Mouse (Mus musculus): Measurements from ENCODE around the gene Cep295. TPM values are rescaled to one million over a fixed set of nuclear protein-coding genes. Genes with fewer than 3 reads are reported as not detected.

Cep295 gene
- polyA plus RNA-seq, 1 experiment from 2014 or later: 14.1 TPM

DNA sequence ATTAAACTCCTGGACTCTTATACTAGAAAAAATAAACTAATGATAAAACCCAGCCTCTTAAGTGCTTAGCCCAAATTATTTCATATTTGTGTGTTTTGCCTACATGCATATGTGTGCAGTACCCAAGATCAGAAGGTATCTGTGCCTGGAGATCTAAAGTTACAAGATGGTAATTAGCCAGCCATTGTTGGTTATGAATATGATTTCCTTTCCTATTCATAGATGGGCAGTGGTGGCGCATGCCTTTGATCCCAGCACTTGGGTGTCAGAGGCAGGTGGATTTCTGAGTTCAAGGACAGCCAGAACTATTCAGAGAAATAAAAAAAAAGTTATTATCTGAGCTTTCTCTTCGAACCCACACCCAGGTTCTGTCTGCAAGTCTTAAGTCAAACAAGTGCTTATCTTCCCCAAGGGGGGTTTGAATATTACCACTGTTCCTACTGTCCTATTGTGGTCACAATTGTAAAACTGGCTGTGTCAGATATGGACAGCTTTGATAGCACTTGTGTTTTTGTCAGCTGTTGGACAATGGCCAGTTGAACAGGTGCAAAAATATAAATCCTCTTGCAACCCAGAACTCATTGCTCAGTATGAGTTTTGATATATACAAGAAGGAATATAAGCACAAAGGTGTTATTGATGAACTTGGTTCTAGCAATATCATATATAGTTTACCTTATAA lies 45.4 kb downstream of the Cep295 start:
- Histone ChIP-seq H3K27me3 (replicated peaks; ENCODE audit: control insufficient read depth, insufficient read depth, low read length) (no peaks in the 10 kb centered on the region), H3K9ac (ENCODE audit: low read depth, low read length) (no peak overlapping the region), H3K4me1 (ENCODE audit: control insufficient read depth, insufficient read depth, low read length) (peaks cover 15% of the 10 kb centered on the region), H3K4me3 (ENCODE audit: low read depth, low read length) (no peak overlapping the region), H3K4me2 (ENCODE audit: low read depth, low read length) (no peak overlapping the region), H3K9me3 (ENCODE audit: control insufficient read depth, low read length) (no peaks in the 10 kb centered on the region), H3K27ac (replicated peaks; ENCODE audit: low read depth, low read length) (no peak overlapping the region), H3K36me3 (ENCODE audit: control insufficient read depth, insufficient read depth, low read length) (peaks cover 87% of the 10 kb centered on the region)
- ATAC-seq (ENCODE audit: low read depth) (no peak), DNase-seq (ENCODE audit: low spot score) (peak; percentile 7)
- 95% methylated on average over 2 of the region's 2 CpGs for WGBS

DNA sequence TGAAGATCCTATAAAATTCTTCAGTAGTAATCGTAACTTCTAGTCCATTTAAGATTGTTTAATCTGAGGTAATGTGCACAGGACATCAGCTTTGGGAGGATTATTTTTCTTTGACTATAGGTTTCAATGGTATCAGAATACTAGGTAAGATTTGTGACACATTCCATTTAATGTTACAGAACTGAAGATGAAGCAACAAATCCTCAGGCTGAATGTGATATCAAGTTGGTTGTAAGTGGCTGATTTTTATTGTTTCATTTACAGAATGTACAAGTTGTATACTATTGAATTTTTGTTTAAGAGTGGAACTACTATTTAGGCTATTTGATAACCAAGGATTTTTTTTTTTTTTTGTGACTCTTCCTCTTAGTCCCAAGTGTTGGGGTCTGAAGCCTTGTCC lies 47.4 kb downstream of the Cep295 start:
- Histone ChIP-seq H3K4me2 (ENCODE audit: low read depth, low read length) (no peak overlapping the region), H3K9me3 (ENCODE audit: control insufficient read depth, low read length) (no peaks in the 10 kb centered on the region), H3K27ac (replicated peaks; ENCODE audit: low read depth, low read length) (no peak overlapping the region), H3K4me3 (ENCODE audit: low read depth, low read length) (no peak overlapping the region), H3K27me3 (replicated peaks; ENCODE audit: control insufficient read depth, insufficient read depth, low read length) (no peaks in the 10 kb centered on the region), H3K36me3 (ENCODE audit: control insufficient read depth, insufficient read depth, low read length) (peaks cover 74% of the 10 kb centered on the region), H3K4me1 (ENCODE audit: control insufficient read depth, insufficient read depth, low read length) (peaks cover 19% of the 10 kb centered on the region), H3K9ac (ENCODE audit: low read depth, low read length) (no peak overlapping the region)
- ATAC-seq (ENCODE audit: low read depth) (no peak), DNase-seq (ENCODE audit: low spot score) (no peak)
- WGBS: 93% methylated on average over 1 of the region's 1 CpGs

- 60% methylated on average over 4 of the region's 4 CpGs for WGBS
- Histone ChIP-seq H3K9me3 (ENCODE audit: control insufficient read depth, low read length) (no peaks in the 10 kb centered on the region), H3K36me3 (ENCODE audit: control insufficient read depth, insufficient read depth, low read length) (peaks cover 66% of the 10 kb centered on the region), H3K4me2 (ENCODE audit: low read depth, low read length) (peak overlapping the region; percentile 38), H3K4me3 (ENCODE audit: low read depth, low read length) (peak overlapping the region; percentile 4; the same call in 1 of the 2 replicates), H3K27me3 (replicated peaks; ENCODE audit: control insufficient read depth, insufficient read depth, low read length) (no peaks in the 10 kb centered on the region), H3K9ac (ENCODE audit: low read depth, low read length) (no peak overlapping the region), H3K27ac (replicated peaks; ENCODE audit: low read depth, low read length) (no peak overlapping the region), H3K4me1 (ENCODE audit: control insufficient read depth, insufficient read depth, low read length) (peaks cover 19% of the 10 kb centered on the region)
- DNase-seq (ENCODE audit: low spot score) (no peak), ATAC-seq (ENCODE audit: low read depth) (no peak)
These were observed 48.2 kb downstream of the Cep295 start for GRCm38 (mm10) chr9:15309425-15309824.

- H3K36me3 ChIP-seq (ENCODE audit: control insufficient read depth, insufficient read depth, low read length): peaks cover 55% of the 10 kb centered on the region
- WGBS: 52% methylated on average over 2 of the region's 2 CpGs
- peak overlapping the region; percentile 83 for H3K4me3 ChIP-seq (ENCODE audit: low read depth, low read length)
- no peak for DNase-seq (ENCODE audit: low spot score)
- no peak overlapping the region for H3K9ac ChIP-seq (ENCODE audit: low read depth, low read length)
- H3K27ac ChIP-seq (replicated peaks; ENCODE audit: low read depth, low read length): no peak overlapping the region
- H3K4me1 ChIP-seq (ENCODE audit: control insufficient read depth, insufficient read depth, low read length): peaks cover 19% of the 10 kb centered on the region
- H3K4me2 ChIP-seq (ENCODE audit: low read depth, low read length): peak overlapping the region; percentile 84
- no peaks in the 10 kb centered on the region for H3K9me3 ChIP-seq (ENCODE audit: control insufficient read depth, low read length)
- ATAC-seq (ENCODE audit: low read depth): no peak
- no peaks in the 10 kb centered on the region for H3K27me3 ChIP-seq (replicated peaks; ENCODE audit: control insufficient read depth, insufficient read depth, low read length)
These were observed 49.3 kb downstream of the Cep295 start for GRCm38 (mm10) chr9:15308254-15308653.

GRCm38 (mm10) chr9:15307257-15307656 lies 50.3 kb downstream of the Cep295 start:
- peaks cover 49% of the 10 kb centered on the region for H3K36me3 ChIP-seq (ENCODE audit: control insufficient read depth, insufficient read depth, low read length)
- H3K9me3 ChIP-seq (ENCODE audit: control insufficient read depth, low read length): no peaks in the 10 kb centered on the region
- peak overlapping the region; percentile 96 for H3K9ac ChIP-seq (ENCODE audit: low read depth, low read length)
- 8% methylated on average over 6 of the region's 6 CpGs for WGBS
- peak overlapping the region; percentile 94 for H3K27ac ChIP-seq (replicated peaks; ENCODE audit: low read depth, low read length)
- peaks cover 19% of the 10 kb centered on the region for H3K4me1 ChIP-seq (ENCODE audit: control insufficient read depth, insufficient read depth, low read length)
- ATAC-seq (ENCODE audit: low read depth): no peak
- H3K4me3 ChIP-seq (ENCODE audit: low read depth, low read length): peak overlapping the region; percentile 83
- peak overlapping the region; percentile 84 for H3K4me2 ChIP-seq (ENCODE audit: low read depth, low read length)
- no peaks in the 10 kb centered on the region for H3K27me3 ChIP-seq (replicated peaks; ENCODE audit: control insufficient read depth, insufficient read depth, low read length)
- no peak for DNase-seq (ENCODE audit: low spot score)

DNA sequence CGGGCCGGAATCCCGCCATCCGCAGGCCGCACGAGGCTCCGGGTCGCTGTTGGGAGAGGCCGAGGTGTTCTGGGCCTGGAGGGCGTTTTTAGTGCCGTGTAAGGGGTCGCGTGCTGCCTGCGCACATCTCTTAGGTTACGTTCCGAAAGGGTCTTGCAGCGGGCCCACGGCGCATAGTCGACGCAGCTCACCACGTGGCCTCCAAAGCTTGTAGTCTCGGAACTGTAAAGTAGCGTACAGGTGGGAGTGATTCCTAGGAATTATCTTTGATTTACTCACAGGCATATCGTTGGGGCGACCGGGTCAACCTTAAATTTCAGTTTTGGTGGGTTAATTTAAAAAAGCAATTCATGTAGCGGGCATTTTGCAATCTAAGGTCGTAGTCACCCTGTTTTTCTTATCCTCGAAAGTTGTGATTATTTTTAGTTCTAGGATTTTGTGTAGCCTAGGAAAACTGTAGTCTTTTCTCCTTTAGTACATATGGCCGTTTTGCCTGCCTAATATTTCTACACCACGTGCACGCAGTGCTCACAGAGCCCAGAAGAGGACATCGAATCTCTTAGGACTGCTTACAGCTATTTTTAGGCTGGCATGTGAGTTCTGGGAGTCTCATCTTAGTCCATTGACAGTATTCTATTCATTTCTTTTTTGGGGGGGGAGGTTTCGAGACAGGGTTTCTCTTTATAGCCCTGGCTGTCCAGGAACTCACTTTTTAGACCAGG lies 51.0 kb downstream of the Cep295 start, which contains the start of gene 4931406C07Rik:
Gene 4931406C07Rik, minus strand, starts transcription at position 51 of the 722 bp plus-strand sequence.
- Histone ChIP-seq H3K4me3 (ENCODE audit: low read depth, low read length) (peak within 1 kb of the TSS; percentile 83), H3K4me2 (ENCODE audit: low read depth, low read length) (peak within 1 kb of the TSS; percentile 84), H3K27me3 (replicated peaks; ENCODE audit: control insufficient read depth, insufficient read depth, low read length) (no peaks in the 10 kb centered on the region), H3K36me3 (ENCODE audit: control insufficient read depth, insufficient read depth, low read length) (peaks cover 42% of the 10 kb centered on the region), H3K9me3 (ENCODE audit: control insufficient read depth, low read length) (no peaks in the 10 kb centered on the region), H3K27ac (replicated peaks; ENCODE audit: low read depth, low read length) (peak within 1 kb of the TSS; percentile 94), H3K4me1 (ENCODE audit: control insufficient read depth, insufficient read depth, low read length) (peaks cover 19% of the 10 kb centered on the region), H3K9ac (ENCODE audit: low read depth, low read length) (peak within 1 kb of the TSS; percentile 96)
- DNase-seq (ENCODE audit: low spot score) (peak; percentile 64), ATAC-seq (ENCODE audit: low read depth) (peak; percentile 81)
- WGBS: under 1% methylated on average over 35 of the region's 35 CpGs

- Histone ChIP-seq H3K4me3 (ENCODE audit: low read depth, low read length) (peak within 1 kb of the TSS; percentile 83), H3K9me3 (ENCODE audit: control insufficient read depth, low read length) (no peaks in the 10 kb centered on the region), H3K4me1 (ENCODE audit: control insufficient read depth, insufficient read depth, low read length) (peaks cover 19% of the 10 kb centered on the region), H3K4me2 (ENCODE audit: low read depth, low read length) (peak within 1 kb of the TSS; percentile 84), H3K27ac (replicated peaks; ENCODE audit: low read depth, low read length) (peak within 1 kb of the TSS; percentile 94), H3K9ac (ENCODE audit: low read depth, low read length) (peak within 1 kb of the TSS; percentile 96), H3K27me3 (replicated peaks; ENCODE audit: control insufficient read depth, insufficient read depth, low read length) (no peaks in the 10 kb centered on the region), H3K36me3 (ENCODE audit: control insufficient read depth, insufficient read depth, low read length) (peaks cover 37% of the 10 kb centered on the region)
- peak; percentile 94 for ATAC-seq (ENCODE audit: low read depth)
- WGBS: 12% methylated on average over 42 of the region's 45 CpGs
- DNase-seq (ENCODE audit: low spot score): peak; percentile 96
These were observed 51.8 kb downstream of the Cep295 start, which contains the start of gene Taf1d for GRCm38 (mm10) chr9:15305503-15306397. TSS of gene Taf1d (plus strand) at chr9:15306214.

DNA sequence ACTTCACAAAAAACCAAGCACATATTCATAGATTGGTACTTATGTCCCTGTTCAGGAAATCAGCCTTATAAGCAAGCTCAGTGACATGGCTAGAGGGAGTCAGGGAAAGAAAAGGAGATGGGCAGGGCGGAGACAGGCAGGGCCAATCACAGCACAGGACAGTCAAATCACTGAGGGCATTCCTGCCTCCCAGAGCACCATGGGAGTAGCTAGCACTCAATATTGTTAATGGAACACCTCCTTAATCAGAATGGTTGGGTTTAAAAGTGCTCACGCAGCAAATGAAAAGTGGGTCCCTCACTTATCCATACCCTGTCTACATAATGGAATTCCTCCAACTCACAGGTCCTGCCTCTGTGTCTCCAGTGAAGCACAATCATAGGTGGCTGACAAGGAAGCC lies 54.7 kb downstream of the Cep295 start:
- H3K4me3 ChIP-seq (ENCODE audit: low read depth, low read length): no peak overlapping the region
- H3K4me1 ChIP-seq (ENCODE audit: control insufficient read depth, insufficient read depth, low read length): peaks cover 11% of the 10 kb centered on the region
- no peak for ATAC-seq (ENCODE audit: low read depth)
- no peaks in the 10 kb centered on the region for H3K27me3 ChIP-seq (replicated peaks; ENCODE audit: control insufficient read depth, insufficient read depth, low read length)
- H3K9ac ChIP-seq (ENCODE audit: low read depth, low read length): no peak overlapping the region
- H3K27ac ChIP-seq (replicated peaks; ENCODE audit: low read depth, low read length): no peak overlapping the region
- no peaks in the 10 kb centered on the region for H3K9me3 ChIP-seq (ENCODE audit: control insufficient read depth, low read length)
- DNase-seq (ENCODE audit: low spot score): no peak
- H3K4me2 ChIP-seq (ENCODE audit: low read depth, low read length): no peak overlapping the region
- peaks cover 8% of the 10 kb centered on the region for H3K36me3 ChIP-seq (ENCODE audit: control insufficient read depth, insufficient read depth, low read length)
- WGBS: 58% methylated on average over 2 of the region's 2 CpGs
